Mouse (Mus musculus): Measurements from ENCODE around the gene Filip1l.

DNA sequence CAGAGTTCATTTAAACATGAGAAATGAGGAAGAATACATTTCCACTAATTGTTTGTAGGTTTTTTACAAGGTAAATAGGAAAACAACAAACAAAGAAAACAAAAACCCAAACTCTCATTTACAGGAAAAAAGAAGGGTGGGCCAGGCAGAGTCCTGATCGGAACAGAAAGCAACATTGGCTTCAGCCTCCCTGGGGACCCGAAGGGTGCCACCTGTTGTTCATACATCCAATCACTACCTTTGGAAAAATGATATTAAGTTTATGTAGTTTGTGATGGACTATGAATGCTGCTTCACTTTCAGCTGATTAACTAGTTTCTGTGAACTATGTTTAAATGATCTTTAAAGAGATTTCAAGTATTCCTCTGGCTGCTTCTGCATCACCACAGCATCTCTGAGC, 198.7 kb downstream of the Filip1l start:
- TF ChIP-seq CTCF (IDR thresholded peaks at IDR 0.05; ENCODE audit: borderline replicate concordance, insufficient read depth, low read length) (no peak), POLR2A (IDR thresholded peaks at IDR 0.05; ENCODE audit: low read depth, low read length) (peak; percentile 25; the same call in 1 of the 2 replicates)
